Mouse (Mus musculus): ENCODE measurements around the gene Igsf9b. TPM values are rescaled to one million over a fixed set of nuclear protein-coding genes. Genes with fewer than 3 reads are reported as not detected.

The Igsf9b gene
- polyA plus RNA-seq, 1 experiment from 2014 or later = 19.1 TPM

DNA sequence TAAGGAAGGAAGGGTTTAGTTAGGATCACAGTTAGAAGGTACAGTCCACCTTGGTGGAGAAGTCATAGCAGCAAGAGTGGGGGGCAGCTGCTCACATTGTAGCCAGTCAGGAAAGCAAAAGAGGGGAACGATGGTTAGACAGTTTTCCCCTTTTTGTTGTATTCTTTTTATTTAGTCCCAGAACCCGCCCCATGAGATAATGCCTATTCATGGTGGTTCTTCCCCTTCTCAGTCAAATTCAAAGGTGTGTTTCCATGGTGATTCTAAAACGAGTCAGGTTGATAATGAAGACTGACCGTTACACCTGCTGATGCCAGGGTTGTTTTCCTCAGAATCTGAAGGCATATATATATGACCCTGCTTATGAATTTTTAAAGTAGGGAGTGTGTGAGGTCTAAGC, 29.7 kb upstream of the Igsf9b start:
- 52% methylated on average over 4 of the region's 4 CpGs for WGBS
- H3K27me3 ChIP-seq (ENCODE audit: control insufficient read depth, insufficient read depth, low read length) = no peaks in the 10 kb centered on the region
- H3K4me2 ChIP-seq (ENCODE audit: low read depth, low read length) = no peak overlapping the region
- ATAC-seq (ENCODE audit: low read depth) = no peak
- H3K27ac ChIP-seq (ENCODE audit: low read depth, low read length) = no peak overlapping the region
- H3K36me3 ChIP-seq (ENCODE audit: control insufficient read depth, insufficient read depth, low read length) = no peaks in the 10 kb centered on the region
- no peak overlapping the region for H3K9ac ChIP-seq (replicated peaks; ENCODE audit: low read depth, low read length)
- H3K9me3 ChIP-seq (ENCODE audit: control insufficient read depth, low read length) = no peaks in the 10 kb centered on the region
- no peak overlapping the region for H3K4me3 ChIP-seq (ENCODE audit: low read depth, low read length)
- H3K4me1 ChIP-seq (ENCODE audit: control insufficient read depth, insufficient read depth, low read length) = no peaks in the 10 kb centered on the region

- no peak overlapping the region for H3K4me3 ChIP-seq (ENCODE audit: low read depth, low read length)
- H3K9me3 ChIP-seq (ENCODE audit: control insufficient read depth, low read length) = no peaks in the 10 kb centered on the region
- ATAC-seq (ENCODE audit: low read depth) = no peak
- WGBS = 83% methylated on average over 2 of the region's 2 CpGs
- no peaks in the 10 kb centered on the region for H3K36me3 ChIP-seq (ENCODE audit: control insufficient read depth, insufficient read depth, low read length)
- H3K27me3 ChIP-seq (ENCODE audit: control insufficient read depth, insufficient read depth, low read length) = no peaks in the 10 kb centered on the region
- no peak overlapping the region for H3K27ac ChIP-seq (ENCODE audit: low read depth, low read length)
- no peak overlapping the region for H3K4me2 ChIP-seq (ENCODE audit: low read depth, low read length)
- no peak overlapping the region for H3K9ac ChIP-seq (replicated peaks; ENCODE audit: low read depth, low read length)
- no peaks in the 10 kb centered on the region for H3K4me1 ChIP-seq (ENCODE audit: control insufficient read depth, insufficient read depth, low read length)
These were observed 29.1 kb upstream of the Igsf9b start for GRCm38 (mm10) chr9:27269904-27270303.

DNA sequence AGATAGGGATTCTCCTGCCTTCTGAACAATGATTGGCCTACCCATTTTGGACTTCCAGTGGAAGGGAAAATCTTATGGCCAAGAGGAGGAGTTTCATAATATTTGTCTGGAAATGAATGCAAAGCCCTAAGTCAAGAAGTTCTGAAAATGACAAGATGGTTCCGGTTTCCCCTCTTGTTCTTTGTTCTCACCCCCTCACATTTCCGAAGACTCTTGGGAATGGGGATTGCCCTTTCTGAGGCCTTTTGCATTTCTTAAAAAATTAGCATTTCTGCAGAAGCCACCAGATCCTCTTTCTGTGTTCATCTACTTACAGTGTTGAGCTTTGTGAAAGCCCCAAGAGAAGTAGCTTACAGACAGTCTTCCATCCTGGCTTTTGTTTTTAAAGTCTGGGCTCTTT, 27.1 kb upstream of the Igsf9b start:
- Histone ChIP-seq H3K9ac (replicated peaks; ENCODE audit: low read depth, low read length) (no peak overlapping the region), H3K36me3 (ENCODE audit: control insufficient read depth, insufficient read depth, low read length) (no peaks in the 10 kb centered on the region), H3K4me1 (ENCODE audit: control insufficient read depth, insufficient read depth, low read length) (no peaks in the 10 kb centered on the region), H3K4me2 (ENCODE audit: low read depth, low read length) (no peak overlapping the region), H3K27ac (ENCODE audit: low read depth, low read length) (no peak overlapping the region), H3K4me3 (ENCODE audit: low read depth, low read length) (no peak overlapping the region), H3K9me3 (ENCODE audit: control insufficient read depth, low read length) (no peaks in the 10 kb centered on the region), H3K27me3 (ENCODE audit: control insufficient read depth, insufficient read depth, low read length) (no peaks in the 10 kb centered on the region)
- 86% methylated on average over 2 of the region's 2 CpGs for WGBS
- no peak for ATAC-seq (ENCODE audit: low read depth)

- H3K4me2 ChIP-seq (ENCODE audit: low read depth, low read length) = no peak overlapping the region
- H3K4me3 ChIP-seq (ENCODE audit: low read depth, low read length) = no peak overlapping the region
- no peaks in the 10 kb centered on the region for H3K27me3 ChIP-seq (ENCODE audit: control insufficient read depth, insufficient read depth, low read length)
- H3K27ac ChIP-seq (ENCODE audit: low read depth, low read length) = no peak overlapping the region
- no peaks in the 10 kb centered on the region for H3K9me3 ChIP-seq (ENCODE audit: control insufficient read depth, low read length)
- ATAC-seq (ENCODE audit: low read depth) = no peak
- WGBS = 86% methylated on average over 1 of the region's 1 CpGs
- no peak overlapping the region for H3K9ac ChIP-seq (replicated peaks; ENCODE audit: low read depth, low read length)
- H3K36me3 ChIP-seq (ENCODE audit: control insufficient read depth, insufficient read depth, low read length) = no peaks in the 10 kb centered on the region
- no peaks in the 10 kb centered on the region for H3K4me1 ChIP-seq (ENCODE audit: control insufficient read depth, insufficient read depth, low read length)
These were observed 26.1 kb upstream of the Igsf9b start for GRCm38 (mm10) chr9:27272858-27273257.

- no peaks in the 10 kb centered on the region for H3K27me3 ChIP-seq (ENCODE audit: control insufficient read depth, insufficient read depth, low read length)
- H3K9ac ChIP-seq (replicated peaks; ENCODE audit: low read depth, low read length) = no peak overlapping the region
- H3K4me2 ChIP-seq (ENCODE audit: low read depth, low read length) = no peak overlapping the region
- no peaks in the 10 kb centered on the region for H3K9me3 ChIP-seq (ENCODE audit: control insufficient read depth, low read length)
- WGBS = 71% methylated on average over 8 of the region's 8 CpGs
- no peaks in the 10 kb centered on the region for H3K4me1 ChIP-seq (ENCODE audit: control insufficient read depth, insufficient read depth, low read length)
- H3K4me3 ChIP-seq (ENCODE audit: low read depth, low read length) = no peak overlapping the region
- no peak overlapping the region for H3K27ac ChIP-seq (ENCODE audit: low read depth, low read length)
- ATAC-seq (ENCODE audit: low read depth) = peak; percentile 61; the same call in 1 of the 2 replicates
- no peaks in the 10 kb centered on the region for H3K36me3 ChIP-seq (ENCODE audit: control insufficient read depth, insufficient read depth, low read length)
These were observed 22.6 kb upstream of the Igsf9b start for GRCm38 (mm10) chr9:27276282-27276839.

DNA sequence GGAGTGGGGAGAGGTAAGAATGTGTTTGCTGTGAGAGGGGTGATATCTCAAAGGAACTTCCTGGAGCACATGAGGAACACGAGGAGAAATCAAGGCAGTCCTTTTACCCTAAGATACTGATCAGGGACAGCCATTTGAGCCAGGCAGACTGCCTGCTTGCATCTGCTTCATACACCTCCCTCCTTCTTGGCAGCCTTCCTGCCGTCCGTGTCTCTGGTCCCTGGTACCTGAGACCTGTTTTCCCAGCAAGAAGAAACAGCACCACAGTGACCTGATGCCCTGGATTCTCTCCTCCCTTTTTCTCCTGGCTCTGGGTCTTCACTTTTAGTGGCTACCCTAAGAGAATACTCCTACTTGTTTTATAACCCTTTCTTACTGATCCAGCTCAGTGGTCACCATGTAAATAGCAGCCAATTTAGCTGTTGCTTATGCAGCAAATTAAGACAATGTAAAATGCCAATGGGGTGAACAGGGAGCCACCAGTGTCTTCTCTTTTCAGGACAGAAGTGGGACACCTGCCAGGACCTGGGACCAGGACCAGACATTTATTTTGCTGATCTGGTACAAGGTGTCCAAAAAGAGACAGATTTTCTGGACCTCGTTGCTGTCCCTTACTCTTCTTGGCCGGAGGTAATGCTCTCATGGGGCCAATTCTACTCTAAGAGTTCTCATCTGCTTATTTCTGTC, 21.5 kb upstream of the Igsf9b start:
- ATAC-seq (ENCODE audit: low read depth) = no peak
- WGBS = 68% methylated on average over 5 of the region's 5 CpGs
- Histone ChIP-seq H3K9ac (replicated peaks; ENCODE audit: low read depth, low read length) (no peak overlapping the region), H3K27me3 (ENCODE audit: control insufficient read depth, insufficient read depth, low read length) (no peaks in the 10 kb centered on the region), H3K4me3 (ENCODE audit: low read depth, low read length) (no peak overlapping the region), H3K27ac (ENCODE audit: low read depth, low read length) (no peak overlapping the region), H3K4me2 (ENCODE audit: low read depth, low read length) (no peak overlapping the region), H3K9me3 (ENCODE audit: control insufficient read depth, low read length) (no peaks in the 10 kb centered on the region), H3K36me3 (ENCODE audit: control insufficient read depth, insufficient read depth, low read length) (no peaks in the 10 kb centered on the region), H3K4me1 (ENCODE audit: control insufficient read depth, insufficient read depth, low read length) (no peaks in the 10 kb centered on the region)

GRCm38 (mm10) chr9:27279041-27279440, 20.0 kb upstream of the Igsf9b start:
- no peaks in the 10 kb centered on the region for H3K36me3 ChIP-seq (ENCODE audit: control insufficient read depth, insufficient read depth, low read length)
- no peak overlapping the region for H3K27ac ChIP-seq (ENCODE audit: low read depth, low read length)
- no peaks in the 10 kb centered on the region for H3K4me1 ChIP-seq (ENCODE audit: control insufficient read depth, insufficient read depth, low read length)
- H3K9ac ChIP-seq (replicated peaks; ENCODE audit: low read depth, low read length) = no peak overlapping the region
- H3K4me3 ChIP-seq (ENCODE audit: low read depth, low read length) = no peak overlapping the region
- no peaks in the 10 kb centered on the region for H3K9me3 ChIP-seq (ENCODE audit: control insufficient read depth, low read length)
- H3K27me3 ChIP-seq (ENCODE audit: control insufficient read depth, insufficient read depth, low read length) = peaks cover 1% of the 10 kb centered on the region; the same call in 1 of the 2 replicates
- H3K4me2 ChIP-seq (ENCODE audit: low read depth, low read length) = no peak overlapping the region
- ATAC-seq (ENCODE audit: low read depth) = peak; percentile 46; the same call in 1 of the 2 replicates
- 39% methylated on average over 1 of the region's 1 CpGs for whole genome bisulfite sequencing

GRCm38 (mm10) chr9:27280976-27281375, 18.0 kb upstream of the Igsf9b start:
- ATAC-seq (ENCODE audit: low read depth) = no peak
- Histone ChIP-seq H3K27me3 (ENCODE audit: control insufficient read depth, insufficient read depth, low read length) (peaks cover 7% of the 10 kb centered on the region; the same call in 1 of the 2 replicates), H3K9ac (replicated peaks; ENCODE audit: low read depth, low read length) (no peak overlapping the region), H3K4me1 (ENCODE audit: control insufficient read depth, insufficient read depth, low read length) (no peaks in the 10 kb centered on the region), H3K4me2 (ENCODE audit: low read depth, low read length) (no peak overlapping the region), H3K27ac (ENCODE audit: low read depth, low read length) (no peak overlapping the region), H3K36me3 (ENCODE audit: control insufficient read depth, insufficient read depth, low read length) (no peaks in the 10 kb centered on the region), H3K4me3 (ENCODE audit: low read depth, low read length) (no peak overlapping the region), H3K9me3 (ENCODE audit: control insufficient read depth, low read length) (no peaks in the 10 kb centered on the region)
- WGBS = 78% methylated on average over 4 of the region's 4 CpGs

GRCm38 (mm10) chr9:27285719-27286249, 13.2 kb upstream of the Igsf9b start:
- H3K27me3 ChIP-seq (ENCODE audit: control insufficient read depth, insufficient read depth, low read length) = peaks cover 7% of the 10 kb centered on the region; the same call in 1 of the 2 replicates
- H3K4me3 ChIP-seq (ENCODE audit: low read depth, low read length) = no peak overlapping the region
- no peaks in the 10 kb centered on the region for H3K36me3 ChIP-seq (ENCODE audit: control insufficient read depth, insufficient read depth, low read length)
- H3K4me2 ChIP-seq (ENCODE audit: low read depth, low read length) = no peak overlapping the region
- ATAC-seq (ENCODE audit: low read depth) = no peak
- no peaks in the 10 kb centered on the region for H3K9me3 ChIP-seq (ENCODE audit: control insufficient read depth, low read length)
- WGBS = 75% methylated on average over 3 of the region's 3 CpGs
- H3K4me1 ChIP-seq (ENCODE audit: control insufficient read depth, insufficient read depth, low read length) = 0 out of 2 replicates have a peak, but pooled peaks cover 5% of the 10 kb centered on the region
- H3K9ac ChIP-seq (replicated peaks; ENCODE audit: low read depth, low read length) = no peak overlapping the region
- no peak overlapping the region for H3K27ac ChIP-seq (ENCODE audit: low read depth, low read length)

Data from neural tube, embryonic 14.5 days (tissue).